Mouse (Mus musculus) liver, adult 2 months (tissue): Measurements from ENCODE around the gene Cyfip1. TPM values are rescaled to one million over a fixed set of nuclear protein-coding genes. Genes with fewer than 3 reads are reported as not detected.

ENCODE experiments used
- DNase-seq: peaks from one replicate; pipeline ENCODE4 v3.0.0-alpha.2; 2011; ENCODE audit warnings: low read depth, low spot score; ENCODE audit errors: extremely low read depth
- H3K27ac ChIP-seq: fragments of 200-500 bp; replicated peaks from 2 replicates; pipeline ENCODE4 v1.5.1; 2012; ENCODE audit warnings: low read depth, mild to moderate bottlenecking, control low read depth, inconsistent platforms, low read length; ENCODE audit not compliant: insufficient read depth
- H3K27me3 ChIP-seq: fragments of 200-500 bp; 2 replicates; pipeline ENCODE4 v1.6.1; 2012; ENCODE audit warnings: mild to moderate bottlenecking, moderate library complexity, low read length, inconsistent platforms; ENCODE audit not compliant: control insufficient read depth, insufficient read depth
- H3K36me3 ChIP-seq: fragments of 200-500 bp; 2 replicates; pipeline ENCODE4 v1.6.1; 2012; ENCODE audit warnings: low read length, inconsistent platforms; ENCODE audit not compliant: control insufficient read depth, insufficient read depth
- H3K4me1 ChIP-seq: fragments of 200-500 bp; 2 replicates; pipeline ENCODE4 v1.6.1; 2011; ENCODE audit warnings: low read length; ENCODE audit not compliant: control insufficient read depth, insufficient read depth
- H3K4me3 ChIP-seq: fragments of 200-500 bp; 2 replicates; pipeline ENCODE4 v1.5.1; 2011; ENCODE audit warnings: low read depth, mild to moderate bottlenecking, control low read depth, low read length, moderate library complexity; ENCODE audit not compliant: insufficient read depth
- H3K79me2 ChIP-seq: fragments of 200-500 bp; 2 replicates; pipeline ENCODE4 v1.6.1; 2012; ENCODE audit warnings: inconsistent platforms, mild to moderate bottlenecking, low read length, moderate library complexity; ENCODE audit not compliant: control insufficient read depth, insufficient read depth
- H3K9ac ChIP-seq: fragments of 200-500 bp; 2 replicates; pipeline ENCODE4 v1.6.1; 2012; ENCODE audit warnings: low read depth, mild to moderate bottlenecking, control low read depth, inconsistent platforms, low read length
- CTCF ChIP-seq: fragments of 200-500 bp; IDR thresholded peaks from 2 replicates; pipeline ENCODE4 v1.5.1; 2011; ENCODE audit warnings: low read depth, low read length, control low read depth
- POLR2A ChIP-seq: fragments of 200-500 bp; IDR thresholded peaks from 2 replicates; pipeline ENCODE4 v1.6.1; 2011; ENCODE audit warnings: low read length, control low read depth; ENCODE audit not compliant: insufficient read depth; ENCODE audit errors: extremely low read depth
- WGBS: fragments of 180-500 bp; shearing (Covaris S2); methylation state at CpG from one replicate; pipeline ENCODE4 v1.1.7; 2018; 5-methylcytosine and 5-hydroxymethylcytosine counted together
- polyA plus RNA-seq: library from polyadenylated mRNA; depleted of rRNA; stranded (reverse); fragments of >200 nt; gene quantifications from 2 replicates; pipeline ENCODE4 v1.2.3, GENCODE M21; 2012
- total RNA-seq: library from RNA; depleted of rRNA; stranded (reverse); fragments of >200 nt; gene quantifications from 2 replicates; pipeline ENCODE4 v1.2.3, GENCODE M21; 2014

Cyfip1 gene
- total and polyA plus RNA-seq, 2 experiments: 17.3 to 45.0 TPM

GRCm38 (mm10) chr7:55957916-55958315 is 116.4 kb downstream of the Cyfip1 start:
- Histone ChIP-seq H3K4me3 (no peak overlapping the region), H3K9ac (no peak overlapping the region), H3K27me3 (no peaks in the 10 kb centered on the region), H3K27ac (no peak overlapping the region), H3K36me3 (peaks cover 15% of the 10 kb centered on the region), H3K79me2 (peaks cover 20% of the 10 kb centered on the region; the same call in 1 of the 2 replicates), H3K4me1 (peaks cover 5% of the 10 kb centered on the region; the same call in 1 of the 2 replicates)
- TF ChIP-seq CTCF (no peak), POLR2A (no peak)
- DNase-seq: no peak
- WGBS: 82% methylated on average over 4 of the region's 4 CpGs

DNA sequence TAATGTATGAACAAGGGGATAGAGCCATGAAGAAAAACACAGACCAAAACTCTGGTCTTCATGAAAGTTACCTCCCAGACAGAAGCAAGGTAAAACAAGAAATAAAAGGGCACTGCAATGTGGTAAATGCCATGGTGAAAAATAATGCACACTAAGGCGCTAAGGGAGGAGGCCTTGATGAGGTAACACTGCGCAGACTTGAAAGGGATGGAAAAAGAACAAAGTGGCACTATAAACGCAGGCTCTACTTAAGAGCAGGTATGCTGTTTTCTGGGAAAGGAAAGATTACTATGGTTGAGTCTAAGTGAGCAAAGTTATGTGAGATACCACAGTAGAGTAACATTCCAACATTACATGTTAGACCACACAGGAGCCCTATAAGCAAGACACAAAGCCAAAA is 118.3 kb downstream of the Cyfip1 start:
- Histone ChIP-seq H3K9ac (no peak overlapping the region), H3K27ac (no peak overlapping the region), H3K36me3 (peaks cover 11% of the 10 kb centered on the region), H3K79me2 (peaks cover 20% of the 10 kb centered on the region; the same call in 1 of the 2 replicates), H3K4me3 (no peak overlapping the region), H3K27me3 (no peaks in the 10 kb centered on the region), H3K4me1 (peaks cover 6% of the 10 kb centered on the region; the same call in 1 of the 2 replicates)
- DNase-seq: no peak
- TF ChIP-seq POLR2A: no peak
- TF ChIP-seq CTCF: no peak
- WGBS: 96% methylated on average over 3 of the region's 3 CpGs

GRCm38 (mm10) chr7:55960506-55960905 is 119.0 kb downstream of the Cyfip1 start:
- WGBS: 98% methylated on average over 1 of the region's 1 CpGs
- H3K36me3 ChIP-seq: peaks cover 8% of the 10 kb centered on the region; the same call in 1 of the 2 replicates
- no peak overlapping the region for H3K4me3 ChIP-seq
- no peak for TF ChIP-seq CTCF
- no peak for TF ChIP-seq POLR2A
- H3K79me2 ChIP-seq: peaks cover 20% of the 10 kb centered on the region; the same call in 1 of the 2 replicates
- no peak for DNase-seq
- H3K9ac ChIP-seq: no peak overlapping the region
- H3K4me1 ChIP-seq: peaks cover 6% of the 10 kb centered on the region; the same call in 1 of the 2 replicates
- no peak overlapping the region for H3K27ac ChIP-seq
- H3K27me3 ChIP-seq: no peaks in the 10 kb centered on the region

DNA sequence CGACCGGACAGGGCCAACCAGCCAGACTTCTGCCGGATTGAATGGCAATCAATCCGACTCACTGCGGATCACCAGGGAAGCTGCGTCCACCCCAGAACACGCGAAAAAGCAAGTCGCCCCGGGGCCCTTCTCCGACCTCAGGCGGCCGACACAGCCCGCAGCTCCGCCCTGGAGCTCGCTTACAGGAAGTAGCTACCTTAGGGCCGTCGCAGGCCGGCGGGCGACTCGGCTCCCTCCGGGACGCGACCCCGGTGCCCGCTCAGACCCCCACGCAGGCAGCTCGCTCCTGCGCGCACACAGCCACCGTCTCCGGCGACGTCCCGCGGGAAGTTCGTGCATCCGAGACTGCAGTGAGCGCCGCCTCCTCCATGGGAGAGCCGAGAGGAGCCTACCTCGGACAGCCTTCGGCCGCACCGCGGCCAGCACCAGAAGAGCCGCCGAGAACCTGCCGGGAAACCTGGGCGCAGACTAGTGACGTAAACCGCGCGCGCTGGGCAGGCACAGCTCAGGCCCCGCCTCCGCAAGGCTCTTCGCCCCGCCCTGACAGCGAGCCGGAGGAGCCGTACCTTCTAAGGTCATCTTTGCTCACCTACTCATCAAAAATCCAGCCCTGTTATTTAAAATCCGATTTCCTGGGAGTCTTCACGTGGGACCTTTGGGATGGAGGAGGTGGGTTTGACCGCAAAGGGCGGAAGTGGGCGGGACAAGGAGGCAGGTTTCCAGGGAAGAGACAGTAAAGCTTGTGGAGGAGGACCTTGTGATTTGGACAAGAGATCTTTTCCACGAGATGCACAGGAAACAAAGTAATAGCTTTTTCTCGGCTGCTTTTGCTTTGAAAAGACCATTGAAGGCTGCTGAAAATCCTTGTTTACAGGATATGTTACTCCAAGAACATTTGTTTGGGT is 120.7 kb downstream of the Cyfip1 start, which contains the start of gene Nipa2:
Gene Nipa2 (minus strand): TSS at position 473 of the 905 bp plus-strand sequence.
- WGBS: under 1% methylated on average over 70 of the region's 70 CpGs
- Histone ChIP-seq H3K27me3 (no peaks in the 10 kb centered on the region), H3K4me1 (peaks cover 9% of the 10 kb centered on the region; the same call in 1 of the 2 replicates), H3K79me2 (peaks cover 12% of the 10 kb centered on the region; the same call in 1 of the 2 replicates), H3K27ac (peak within 1 kb of the TSS; percentile 69), H3K4me3 (peak within 1 kb of the TSS; percentile 91), H3K9ac (peak within 1 kb of the TSS; percentile 96), H3K36me3 (peaks cover 7% of the 10 kb centered on the region; the same call in 1 of the 2 replicates)
- TF ChIP-seq POLR2A: peak; percentile 89
- no peak for TF ChIP-seq CTCF
- peak; percentile 82 for DNase-seq

- 38% methylated on average over 3 of the region's 3 CpGs for WGBS
These were observed 125.4 kb downstream of the Cyfip1 start for GRCm38 (mm10) chr7:55966866-55967460.

More at GRCm38 (mm10) chr7:55966866-55967460, 125.4 kb downstream of the Cyfip1 start:
- H3K27me3 ChIP-seq: no peaks in the 10 kb centered on the region
- H3K79me2 ChIP-seq: no peaks in the 10 kb centered on the region
- no peaks in the 10 kb centered on the region for H3K36me3 ChIP-seq
- TF ChIP-seq CTCF (no peak), POLR2A (no peak)
- peaks cover 6% of the 10 kb centered on the region; the same call in 1 of the 2 replicates for H3K4me1 ChIP-seq
- H3K9ac ChIP-seq: no peak overlapping the region
- DNase-seq: peak; percentile 26
- no peak overlapping the region for H3K4me3 ChIP-seq
- no peak overlapping the region for H3K27ac ChIP-seq
